Mouse (Mus musculus) MEL (cell line): ENCODE data around the gene Klhl41. TPM values are rescaled to one million over a fixed set of nuclear protein-coding genes. Genes with fewer than 3 reads are reported as not detected.
A peak's percentile ranks its signal among the peaks of the same experiment; 100 is the strongest.

Experiments used
- DNase-seq: peaks from one replicate; pipeline ENCODE4 v3.0.0; 2011; ENCODE audit warnings: low read depth, low spot score
- H3K27ac ChIP-seq: 2 replicates; pipeline ENCODE4 v1.5.1; 2012; ENCODE audit warnings: low read depth, mild to moderate bottlenecking, control low read depth, low read length, moderate library complexity; ENCODE audit not compliant: control insufficient read depth
- H3K27me3 ChIP-seq, 2 experiments: fragments of 150-350 bp in 1 of 2; sonication (generic) in 1 of 2; 2 replicates each; pipeline ENCODE4 v1.6.1; 2012; ENCODE audit warnings: low read length in 2 of 2, mild to moderate bottlenecking in 2 of 2, improper control_type of control experiment in 1 of 2, moderate library complexity in 1 of 2; ENCODE audit not compliant: insufficient read depth in 2 of 2, control insufficient read depth in 1 of 2
- H3K36me3 ChIP-seq, 2 experiments: 2 replicates each; pipeline ENCODE4 v1.6.1; 2012 to 2014; ENCODE audit warnings: low read length in 2 of 2, improper control_type of control experiment in 1 of 2, inconsistent platforms in 1 of 2, mild to moderate bottlenecking in 1 of 2; ENCODE audit not compliant: insufficient read depth in 2 of 2, control insufficient read depth in 1 of 2
- H3K4me1 ChIP-seq, 2 experiments: fragments of 150-350 bp in 1 of 2; sonication (generic) in 1 of 2; 2 replicates each; pipeline ENCODE4 v1.6.1; 2012; ENCODE audit warnings: low read length in 2 of 2, improper control_type of control experiment in 1 of 2, mild to moderate bottlenecking in 1 of 2; ENCODE audit not compliant: insufficient read depth in 2 of 2, control insufficient read depth in 1 of 2
- H3K4me3 ChIP-seq, 2 experiments: fragments of 150-350 bp in 1 of 2; sonication (generic) in 1 of 2; 2 replicates each; pipeline ENCODE4 v1.5.1; 2012; ENCODE audit warnings: low read depth in 2 of 2, low read length in 2 of 2, mild to moderate bottlenecking in 2 of 2, moderate library complexity in 2 of 2, control low read depth in 1 of 2, improper control_type of control experiment in 1 of 2; ENCODE audit not compliant: control insufficient read depth in 1 of 2, insufficient read depth in 1 of 2
- H3K79me2 ChIP-seq: 2 replicates; pipeline ENCODE4 v1.6.1; 2012; ENCODE audit warnings: mild to moderate bottlenecking, low read length, moderate library complexity; ENCODE audit not compliant: control insufficient read depth, poor library complexity, insufficient read depth
- H3K9ac ChIP-seq: 2 replicates; pipeline ENCODE4 v1.6.1; 2012; ENCODE audit warnings: low read depth, mild to moderate bottlenecking, control low read depth, low read length, moderate library complexity; ENCODE audit not compliant: control insufficient read depth, poor library complexity, severe bottlenecking
- H3K9me3 ChIP-seq: fragments of 150-350 bp; sonication (generic); replicated peaks from 2 replicates; pipeline ENCODE4 v1.6.1; 2012; ENCODE audit warnings: mild to moderate bottlenecking, low read length, improper control_type of control experiment, moderate library complexity; ENCODE audit not compliant: insufficient read depth
- BHLHE40 ChIP-seq: IDR thresholded peaks from 2 replicates; pipeline ENCODE4 v1.6.1; 2012; ENCODE audit warnings: low read depth, mild to moderate bottlenecking, inconsistent platforms, low read length, improper control_type of control experiment, borderline replicate concordance
- CHD1 ChIP-seq: IDR thresholded peaks from 2 replicates; pipeline ENCODE4 v1.6.1; 2012; ENCODE audit warnings: low read depth, mild to moderate bottlenecking, inconsistent platforms, low read length, improper control_type of control experiment
- CHD2 ChIP-seq: IDR thresholded peaks from 2 replicates; pipeline ENCODE4 v1.6.1; 2011; ENCODE audit warnings: low read length, improper control_type of control experiment
- CTCF ChIP-seq, 3 experiments: IDR thresholded peaks in 2 of 3; conservative IDR thresholded peaks in 1 of 3; 2 replicates each; pipeline ENCODE4 v1.5.1; 2011 to 2012; ENCODE audit warnings: low read length in 3 of 3, low read depth in 2 of 3, mild to moderate bottlenecking in 2 of 3, improper control_type of control experiment in 1 of 3, inconsistent platforms in 1 of 3, mixed read lengths in 1 of 3, moderate library complexity in 1 of 3; ENCODE audit not compliant: control insufficient read depth in 1 of 3, insufficient read depth in 1 of 3, poor library complexity in 1 of 3, severe bottlenecking in 1 of 3
- E2F4 ChIP-seq: IDR thresholded peaks from 2 replicates; pipeline ENCODE4 v1.6.1; 2011; ENCODE audit warnings: low read depth, low read length, improper control_type of control experiment, borderline replicate concordance
- EP300 ChIP-seq, 2 experiments: IDR thresholded peaks; 2 replicates each; pipeline ENCODE4 v1.6.1; 2011; ENCODE audit warnings: improper control_type of control experiment in 2 of 2, low read length in 2 of 2, low read depth in 1 of 2, mild to moderate bottlenecking in 1 of 2
- GATA1 ChIP-seq: IDR thresholded peaks from 2 replicates; pipeline ENCODE4 v1.6.1; 2011; ENCODE audit warnings: low read depth, low read length, improper control_type of control experiment
- JUND ChIP-seq: IDR thresholded peaks from 2 replicates; pipeline ENCODE4 v1.6.1; 2011; ENCODE audit warnings: low read depth, mild to moderate bottlenecking, improper control_type of control experiment, low read length
- KAT2A ChIP-seq: conservative IDR thresholded peaks from 2 replicates; pipeline ENCODE4 v1.6.1; 2012; ENCODE audit warnings: low read depth, low read length, improper control_type of control experiment, inconsistent platforms
- MAZ ChIP-seq: IDR thresholded peaks from 2 replicates; pipeline ENCODE4 v1.6.1; 2012; ENCODE audit warnings: low read depth, mild to moderate bottlenecking, inconsistent platforms, low read length, improper control_type of control experiment
- RCOR1 ChIP-seq: IDR thresholded peaks from 2 replicates; pipeline ENCODE4 v1.6.1; 2012; ENCODE audit warnings: low read depth, mild to moderate bottlenecking, inconsistent platforms, low read length, improper control_type of control experiment
- SMC3 ChIP-seq: IDR thresholded peaks from 2 replicates; pipeline ENCODE4 v1.6.1; 2011; ENCODE audit warnings: low read depth, low read length, improper control_type of control experiment
- TAL1 ChIP-seq: IDR thresholded peaks from 2 replicates; pipeline ENCODE4 v1.6.1; 2012; ENCODE audit warnings: mild to moderate bottlenecking, inconsistent platforms, low read length, moderate library complexity, mixed read lengths
- TBP ChIP-seq: IDR thresholded peaks from 2 replicates; pipeline ENCODE4 v1.8.0; 2011; ENCODE audit warnings: low read depth, low read length, improper control_type of control experiment
- ZC3H11A ChIP-seq: IDR thresholded peaks from 2 replicates; pipeline ENCODE4 v1.6.1; 2012; ENCODE audit warnings: low read depth, mild to moderate bottlenecking, inconsistent platforms, low read length, improper control_type of control experiment
- ZMIZ1 ChIP-seq: IDR thresholded peaks from 2 replicates; pipeline ENCODE4 v1.6.1; 2012; ENCODE audit warnings: low read depth, mild to moderate bottlenecking, inconsistent platforms, low read length, improper control_type of control experiment, moderate library complexity
- ZNF384 ChIP-seq: IDR thresholded peaks from 2 replicates; pipeline ENCODE4 v1.6.1; 2012; ENCODE audit warnings: low read depth, mild to moderate bottlenecking, inconsistent platforms, low read length, improper control_type of control experiment
- polyA plus RNA-seq, 2 experiments: library from polyadenylated mRNA; stranded (reverse) in 1 of 2; unstranded in 1 of 2; fragments of >175 nt in 1 of 2; fragments of >200 nt in 1 of 2; gene quantifications; 2 replicates each; pipeline versions ENCODE4 v1.2.1 to v1.2.4; 2012; ENCODE audit warnings: low replicate concordance in 2 of 2, low read depth in 1 of 2; ENCODE audit not compliant: insufficient read length in 2 of 2, insufficient read depth in 1 of 2, missing spikeins in 1 of 2
- total RNA-seq: library from RNA; depleted of rRNA; stranded (reverse); fragments of 300-350 nt; gene quantifications from 2 replicates; pipeline ENCODE4 v1.2.3, GENCODE M21; 2012

The Klhl41 gene
- total and polyA plus RNA-seq, 3 experiments: 0.04 to 0.12 TPM; not detected in 1

GRCm38 (mm10) chr2:69630792-69631191 lies 39.1 kb upstream of the Klhl41 start:
- TF ChIP-seq TAL1: no peak
- TF ChIP-seq KAT2A: no peak
- TF ChIP-seq CHD2: no peak
- TF ChIP-seq BHLHE40: no peak
- no peak for TF ChIP-seq ZC3H11A
- TF ChIP-seq E2F4: no peak
- no peak for TF ChIP-seq RCOR1
- TF ChIP-seq ZNF384: no peak
- no peak for TF ChIP-seq EP300 (IDR thresholded peaks at IDR 0.05; ENCODE audit: low read depth in 1 of 2, low read length in 2 of 2)
- TF ChIP-seq JUND: no peak
- no peak for TF ChIP-seq MAZ
- Histone ChIP-seq H3K9me3 (no peaks in the 10 kb centered on the region), H3K9ac (no peak overlapping the region), H3K27me3 (peaks cover 0 to 1% of the 10 kb centered on the region in 2 experiments; a peak in 2 of 4 replicates), H3K4me3 (no peak overlapping the region), H3K27ac (no peak overlapping the region), H3K79me2 (no peaks in the 10 kb centered on the region), H3K4me1 (no peaks in the 10 kb centered on the region), H3K36me3 (no peaks in the 10 kb centered on the region)
- DNase-seq: no peak

- no peaks in the 10 kb centered on the region for H3K36me3 ChIP-seq
- peaks cover 0 to 1% of the 10 kb centered on the region in 2 experiments; a peak in 2 of 4 replicates for H3K27me3 ChIP-seq
- H3K4me1 ChIP-seq: no peaks in the 10 kb centered on the region
- DNase-seq: peak; percentile 52
- H3K27ac ChIP-seq: no peak overlapping the region
- no peak overlapping the region for H3K9ac ChIP-seq
- TF ChIP-seq GATA1: no peak
- TF ChIP-seq SMC3: 0 out of 2 replicates have a peak, but pooled peaks have one; percentile 25
- no peak for TF ChIP-seq KAT2A
- TF ChIP-seq ZMIZ1: no peak
- no peak for TF ChIP-seq ZC3H11A
- TF ChIP-seq CTCF (IDR thresholded peaks at IDR 0.05 in 2 of 3, conservative IDR thresholded peaks at IDR 0.05 in 1 of 3; ENCODE audit: control insufficient read depth in 1 of 3, insufficient read depth in 1 of 3, low read depth in 2 of 3, low read length in 3 of 3, poor library complexity in 1 of 3, severe bottlenecking in 1 of 3): peak; percentile 32 to 53 (median 50)
- TF ChIP-seq CHD1: no peak
- TF ChIP-seq TBP: 0 out of 2 replicates have a peak, but pooled peaks have one; percentile 44
- H3K79me2 ChIP-seq: no peaks in the 10 kb centered on the region
- H3K4me3 ChIP-seq: no peak overlapping the region
- H3K9me3 ChIP-seq: no peaks in the 10 kb centered on the region
Measured at GRCm38 (mm10) chr2:69631449-69631848, 38.5 kb upstream of the Klhl41 start.
